Mouse (Mus musculus): ENCODE measurements around the gene Trp53i13.
"Not testable (repeated sequence)": the region's sequence is repeated elsewhere in the genome, so short reads cannot be mapped to it uniquely, and the experiment has no call there.

Trp53i13 gene

DNA sequence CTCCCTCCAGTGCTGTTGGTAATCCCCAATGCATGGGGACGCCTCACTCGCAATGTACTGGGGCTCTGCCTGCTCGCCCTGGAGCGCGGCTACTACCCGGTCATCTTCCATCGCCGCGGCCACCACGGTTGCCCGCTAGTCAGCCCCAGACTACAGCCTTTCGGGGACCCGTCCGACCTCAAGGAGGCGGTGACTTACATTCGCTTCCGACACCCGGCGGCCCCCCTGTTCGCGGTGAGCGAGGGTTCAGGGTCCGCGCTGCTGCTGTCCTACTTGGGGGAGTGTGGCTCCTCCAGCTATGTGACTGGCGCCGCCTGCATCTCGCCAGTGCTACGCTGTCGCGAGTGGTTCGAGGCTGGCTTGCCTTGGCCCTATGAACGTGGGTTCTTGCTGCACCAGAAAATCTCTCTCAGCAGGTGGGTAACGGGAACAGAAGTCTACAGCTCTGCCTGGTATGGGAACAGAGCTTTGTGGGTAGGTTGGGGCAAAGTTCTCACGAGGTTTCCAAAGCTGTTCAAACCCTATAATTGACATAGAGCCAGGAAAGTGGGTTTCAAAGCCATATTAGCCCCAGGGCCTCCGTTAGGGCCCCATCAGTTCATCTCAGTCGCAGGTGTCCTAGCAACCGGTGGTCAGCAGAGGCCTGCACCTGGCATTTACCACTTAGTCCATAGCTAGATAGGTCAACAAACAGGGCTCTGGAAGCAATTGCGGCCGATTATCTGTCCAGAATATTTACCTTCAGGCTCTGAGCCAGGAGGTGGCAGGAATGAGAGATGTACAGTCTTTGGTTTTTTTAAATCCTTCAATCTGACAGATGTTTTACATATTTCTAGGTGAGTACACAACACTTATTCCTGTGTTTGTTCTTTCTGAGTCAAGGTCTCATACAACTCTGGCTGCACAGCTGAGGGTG, at the start of gene Trp53i13:
Gene Trp53i13, minus strand, starts transcription at position 344 of the 916 bp plus-strand sequence.
- DNase-seq (ENCODE audit: low read depth, low spot score): no peak

DNA sequence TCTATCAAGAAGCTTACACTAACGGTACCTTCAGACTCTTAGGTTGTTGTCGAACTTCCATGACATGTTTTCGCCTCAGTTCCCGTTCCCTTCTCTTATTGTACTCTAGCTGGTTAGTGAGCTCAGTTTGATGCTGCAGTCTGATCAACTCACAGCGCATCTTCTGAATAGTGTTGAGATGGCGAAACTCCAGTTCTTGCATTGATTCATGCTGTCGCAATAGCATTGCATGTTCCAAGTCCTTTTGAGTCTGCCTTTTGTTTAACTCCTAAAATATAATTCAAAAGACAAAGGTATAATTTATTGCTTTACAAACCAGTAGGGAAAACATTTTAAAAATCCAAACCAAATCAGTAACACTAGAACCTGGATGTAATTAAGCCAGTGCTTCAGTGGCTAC, 29.5 kb upstream of the Trp53i13 start:
- no peak for DNase-seq (ENCODE audit: low read depth, low spot score)

DNA sequence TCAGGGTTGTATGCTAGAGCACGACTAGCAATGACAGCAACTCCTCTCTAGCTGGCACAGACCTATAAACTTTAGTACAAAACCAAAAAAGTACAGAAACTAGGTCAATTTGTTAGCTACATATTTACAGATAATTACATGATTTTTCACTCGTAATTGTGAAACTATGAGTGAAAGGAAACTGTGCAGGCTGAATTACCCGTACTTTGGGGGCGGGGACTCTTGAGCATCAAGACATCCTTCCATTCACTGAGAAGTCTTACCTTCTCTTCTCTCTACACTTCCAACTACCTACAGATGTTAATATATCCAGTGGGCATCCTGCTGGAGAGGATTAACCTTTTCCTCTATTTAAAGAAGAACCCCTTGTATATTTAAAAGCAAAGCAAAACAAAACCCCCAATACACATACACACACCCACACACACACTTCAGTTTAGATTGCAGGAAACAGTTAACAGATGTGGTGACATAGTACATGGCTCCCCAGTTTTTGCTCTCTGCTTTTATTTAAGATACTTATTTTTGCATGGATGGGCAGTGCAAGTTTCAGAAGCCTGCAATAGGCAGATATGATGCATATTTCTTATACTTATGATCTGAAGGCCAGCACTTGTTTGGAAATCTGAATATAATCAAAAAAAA, 16.5 kb upstream of the Trp53i13 start:
- DNase-seq (ENCODE audit: low read depth, low spot score): no peak

DNA sequence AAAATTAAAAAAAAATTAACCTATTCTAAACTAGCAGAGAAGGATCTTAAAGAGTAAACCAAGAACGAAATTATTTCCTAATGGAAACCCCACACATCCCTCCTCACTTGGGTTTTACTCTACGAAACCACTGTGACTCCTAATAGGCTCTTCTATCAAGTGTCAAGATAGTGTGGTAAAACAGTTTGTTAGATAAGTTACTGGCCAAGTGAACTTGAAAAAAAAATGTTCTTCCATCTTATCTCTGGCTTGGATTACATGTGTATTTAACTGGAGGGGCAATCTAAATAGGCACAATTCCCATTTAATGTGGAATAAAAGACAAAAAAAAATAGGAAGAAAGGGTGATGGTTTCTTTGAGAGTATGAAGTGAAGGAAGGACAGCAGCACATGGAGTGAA, 15.1 kb upstream of the Trp53i13 start:
- DNase-seq (ENCODE audit: low read depth, low spot score): no peak

DNA sequence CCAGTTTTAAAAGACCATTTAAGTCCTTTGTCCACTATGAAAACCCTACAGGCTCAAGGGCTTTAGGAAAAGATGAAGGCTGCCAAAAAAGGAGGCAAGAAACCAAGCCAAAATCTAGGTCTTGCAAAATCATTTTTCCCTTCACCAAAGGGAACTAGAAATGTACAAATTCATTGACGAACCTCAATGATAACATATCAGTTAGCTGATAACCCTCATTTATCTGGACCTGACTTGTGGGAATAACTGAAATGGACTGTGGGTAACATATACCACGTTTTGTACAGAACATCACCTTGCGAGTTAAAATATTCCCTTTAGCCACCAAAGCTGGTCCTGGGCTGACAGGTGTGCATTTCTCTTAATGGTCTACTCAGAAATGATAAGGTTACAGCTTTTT, 13.9 kb upstream of the Trp53i13 start:
- no peak for DNase-seq (ENCODE audit: low read depth, low spot score)

DNA sequence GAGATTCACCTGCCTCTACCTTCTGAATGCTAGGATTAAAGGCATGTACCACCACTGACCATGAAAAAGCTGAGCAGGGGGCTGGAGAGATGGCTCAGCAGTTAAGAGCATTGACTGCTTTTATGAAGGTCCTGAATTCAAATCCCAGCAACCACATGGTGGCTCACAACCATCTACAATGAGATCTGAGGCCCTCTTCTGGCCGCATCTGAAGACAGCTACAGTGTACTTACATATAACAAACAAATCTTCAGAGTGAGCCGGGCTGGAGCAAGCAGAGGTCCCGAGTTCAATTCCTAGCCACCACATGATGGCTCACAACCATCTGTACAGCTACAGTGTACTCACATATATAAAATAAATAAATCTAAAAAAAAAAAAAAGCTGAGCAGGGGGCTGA, 12.6 kb upstream of the Trp53i13 start:
- DNase-seq (ENCODE audit: low read depth, low spot score): not testable (repeated sequence)

DNA sequence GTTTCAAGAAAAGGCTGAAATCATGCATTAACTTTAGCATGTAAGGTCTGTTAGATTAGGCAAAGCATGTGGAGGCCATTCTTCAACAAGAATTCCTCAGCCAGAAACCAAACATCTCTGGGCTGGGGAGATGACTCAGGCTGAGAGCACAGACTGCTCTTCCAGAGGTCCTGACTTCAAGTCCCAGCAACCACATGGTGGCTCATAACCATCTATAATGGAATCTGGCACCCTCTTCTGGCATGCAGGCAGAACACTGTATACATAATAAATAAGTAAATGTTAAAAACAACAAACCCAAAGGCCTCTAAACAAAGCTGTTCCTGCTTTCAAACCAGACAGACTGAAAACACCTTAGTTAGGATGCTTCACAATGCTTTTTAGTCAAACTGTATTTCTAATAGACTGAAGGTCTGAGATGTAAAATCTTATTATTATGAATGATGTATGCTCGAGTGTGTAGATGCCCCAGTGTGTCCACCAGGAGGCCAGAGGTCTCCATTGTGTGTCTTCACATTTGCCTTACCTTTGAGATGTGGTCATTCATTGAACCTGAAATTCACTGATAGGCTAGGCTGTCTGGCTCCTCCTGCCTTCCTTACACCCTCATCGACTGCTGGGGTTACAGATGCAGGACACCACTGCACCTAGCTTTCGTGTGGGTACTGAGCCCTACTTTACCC, 10.2 kb upstream of the Trp53i13 start:
- DNase-seq (ENCODE audit: low read depth, low spot score): no peak

DNA sequence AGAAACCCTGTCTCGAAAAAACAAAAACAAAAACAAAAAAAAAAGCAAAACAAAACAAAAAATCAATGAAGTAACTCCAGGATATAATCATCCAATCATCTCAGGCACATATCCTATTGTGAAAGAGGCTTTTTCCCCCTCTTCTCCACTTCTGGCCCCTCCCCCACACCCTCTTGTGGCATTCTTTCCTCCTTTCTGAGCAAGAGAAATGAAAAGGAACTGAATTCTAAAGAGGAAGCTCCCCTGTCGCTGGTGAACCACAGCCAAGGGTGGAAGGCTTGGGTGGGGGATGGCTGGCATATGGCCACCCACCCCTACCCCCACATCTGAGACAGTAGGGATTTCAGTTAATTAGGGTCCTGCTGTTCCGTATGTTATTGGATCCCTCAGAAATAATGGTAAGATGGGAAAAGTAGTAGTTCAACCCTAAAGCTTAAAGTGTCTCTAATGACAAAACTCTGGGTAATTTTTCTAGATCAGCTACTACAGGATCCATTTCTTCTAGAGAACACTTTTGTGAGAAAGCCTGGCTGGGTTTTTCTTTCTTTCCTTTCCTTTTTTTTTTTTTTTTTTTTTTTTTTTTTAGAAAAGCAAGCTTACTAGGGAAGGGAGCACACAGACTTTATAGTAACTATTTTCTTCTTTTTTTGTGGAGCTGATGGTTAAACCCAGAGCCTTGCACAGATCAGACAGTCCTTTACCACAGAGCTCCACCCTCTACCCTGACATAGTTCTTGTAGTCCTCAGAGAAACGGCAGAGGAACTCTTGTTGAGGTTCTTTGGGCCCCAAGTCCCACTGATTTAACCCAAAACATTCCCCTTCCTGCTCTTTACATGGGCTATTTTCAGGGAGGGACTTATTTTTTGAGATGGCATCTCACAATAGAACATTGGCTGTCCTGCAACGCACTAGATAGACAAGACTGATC, 5.1 kb upstream of the Trp53i13 start:
- DNase-seq (ENCODE audit: low read depth, low spot score): no peak

DNA sequence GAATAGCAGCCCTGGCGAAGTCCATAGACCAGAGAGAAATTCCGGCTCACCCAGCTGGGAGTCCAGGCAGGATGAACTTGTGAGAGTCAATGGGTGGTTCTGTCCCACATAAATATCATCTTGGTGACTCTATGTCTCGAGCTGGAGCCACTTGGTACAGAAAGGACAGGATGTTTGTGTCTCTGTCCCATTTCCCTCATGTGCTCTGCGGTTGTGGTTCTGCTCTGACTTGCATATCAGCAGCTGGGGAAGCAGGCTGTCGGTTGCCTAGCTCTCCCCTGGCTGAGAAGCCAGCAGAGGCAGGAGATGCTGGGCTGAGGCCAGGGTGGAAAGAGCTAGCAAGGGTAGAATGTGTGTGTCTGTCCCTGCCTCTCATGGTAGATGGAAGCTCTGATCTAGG, 3.3 kb upstream of the Trp53i13 start, which contains the start of gene Gm10392:
Gene Gm10392, minus strand, starts transcription at position 156 of the 400 bp plus-strand sequence.
- DNase-seq (ENCODE audit: low read depth, low spot score): no peak

DNA sequence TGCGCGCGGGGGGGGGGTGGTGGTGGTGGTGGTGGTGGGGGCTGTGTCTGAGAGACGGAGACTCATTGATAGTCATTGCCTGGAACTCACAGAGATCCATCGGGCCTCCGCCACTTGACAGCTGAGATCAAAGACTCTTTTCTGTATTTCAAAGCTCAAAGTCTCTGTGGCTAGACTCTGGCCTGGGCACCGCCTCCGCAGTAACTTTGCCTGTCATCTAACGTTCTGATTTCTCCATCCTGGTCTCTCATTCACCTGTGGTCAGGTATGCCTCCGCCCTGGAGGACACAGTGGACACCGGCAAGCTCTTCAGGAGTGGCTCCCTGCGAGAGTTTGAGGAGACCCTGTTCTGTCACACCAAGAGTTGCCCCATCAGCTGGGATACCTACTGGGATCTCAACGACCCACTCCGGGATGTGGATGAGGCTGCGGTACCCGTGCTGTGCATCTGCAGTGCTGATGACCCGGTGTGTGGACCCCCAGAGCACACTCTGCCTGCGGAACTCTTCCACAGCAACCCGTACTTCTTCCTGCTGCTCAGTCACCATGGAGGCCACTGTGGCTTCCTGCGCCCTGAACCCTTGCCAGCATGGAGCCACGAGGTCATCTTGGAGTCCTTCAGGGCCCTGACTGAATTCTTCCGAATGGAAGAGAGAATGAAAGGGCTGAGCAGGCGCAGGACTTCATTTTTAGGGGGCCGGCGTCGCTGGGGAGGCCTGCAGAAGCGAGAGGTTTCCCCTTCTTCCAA, 2.4 kb upstream of the Trp53i13 start:
- DNase-seq (ENCODE audit: low read depth, low spot score): no peak

DNA sequence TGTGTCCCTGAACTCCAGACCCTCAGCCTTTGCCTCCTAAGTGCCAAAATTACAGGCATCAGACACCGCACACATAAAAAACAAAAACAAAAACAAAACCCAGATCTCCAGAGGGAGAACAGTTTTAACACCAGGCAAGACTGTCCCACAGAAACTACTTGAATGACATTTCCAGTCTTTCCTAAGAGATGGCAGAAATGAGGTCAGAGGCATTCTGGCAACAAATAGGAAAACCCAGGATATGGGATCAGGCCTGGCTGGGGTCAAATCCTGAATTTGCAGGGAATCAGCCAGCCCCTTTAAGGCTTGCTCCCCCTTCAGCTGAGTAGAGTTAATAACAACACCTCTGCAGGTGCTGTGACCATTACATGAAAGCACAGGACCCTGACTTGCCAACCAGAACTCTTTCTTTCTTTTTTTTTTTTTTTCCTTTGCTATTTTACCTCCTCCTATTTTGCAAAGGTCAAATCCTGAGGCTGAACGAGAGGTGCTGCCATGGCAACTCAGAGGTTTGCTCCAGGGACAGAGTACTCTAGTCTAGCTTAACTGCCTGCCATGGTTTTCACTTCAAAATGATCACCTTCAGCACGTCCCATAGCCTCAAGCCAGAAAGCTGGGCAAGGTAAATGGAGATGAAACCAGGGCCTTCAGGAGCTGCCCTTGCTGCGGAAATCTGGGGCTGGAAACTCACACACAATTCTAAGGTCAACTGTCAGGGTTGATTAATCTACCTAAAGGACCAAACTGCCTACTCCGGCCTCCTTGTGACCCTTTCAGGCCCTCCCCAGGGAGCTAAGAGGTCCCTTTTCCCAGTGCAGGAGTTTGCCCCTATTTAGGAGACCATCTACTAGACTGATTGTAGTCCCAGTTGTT, 1.0 kb upstream of the Trp53i13 start:
- DNase-seq (ENCODE audit: low read depth, low spot score): no peak

DNA sequence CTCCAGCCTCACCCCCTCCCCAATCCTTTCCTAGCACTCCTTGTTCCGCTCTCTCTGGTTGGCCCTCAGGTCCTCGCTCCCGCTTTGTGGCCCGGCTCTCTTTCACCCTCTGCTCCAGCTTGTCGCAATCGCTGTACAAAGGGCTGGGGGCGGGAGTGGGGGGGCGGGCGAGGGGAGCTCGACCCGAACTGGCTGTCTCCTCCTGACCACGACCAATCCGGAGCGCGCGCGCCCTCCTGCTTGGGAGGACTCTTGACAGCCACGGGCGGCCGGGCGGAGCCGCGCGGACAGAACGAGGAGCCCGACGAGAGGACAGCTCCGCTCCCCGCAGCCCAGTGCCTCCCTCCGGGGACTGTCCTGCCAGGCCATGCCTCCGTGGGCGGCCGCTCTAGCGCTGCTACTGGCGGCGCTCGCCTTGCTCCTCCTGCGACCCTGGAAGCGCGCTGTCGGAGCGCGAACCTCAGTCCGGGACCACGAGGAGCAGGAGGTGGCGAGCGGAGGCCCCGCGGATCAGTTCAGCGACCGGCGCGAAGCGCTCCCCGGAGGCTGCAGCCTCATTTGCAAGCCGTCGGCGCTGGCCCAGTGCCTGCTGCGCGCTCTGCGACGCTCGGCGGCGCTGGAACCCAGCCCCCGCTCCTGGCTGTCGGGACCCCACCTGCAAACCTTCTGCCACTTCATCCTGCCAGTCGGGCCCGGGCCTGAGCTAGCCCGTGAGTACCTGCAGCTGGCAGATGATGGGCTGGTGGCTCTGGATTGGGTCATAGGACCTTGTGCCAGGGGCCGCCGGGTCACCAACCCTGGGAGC, 746 bp downstream of the Trp53i13 start, which contains the start of gene Abhd15:
Gene Abhd15, plus strand, starts transcription at position 290 of the 805 bp plus-strand sequence.
- DNase-seq (ENCODE audit: low read depth, low spot score): peak; percentile 67

DNA sequence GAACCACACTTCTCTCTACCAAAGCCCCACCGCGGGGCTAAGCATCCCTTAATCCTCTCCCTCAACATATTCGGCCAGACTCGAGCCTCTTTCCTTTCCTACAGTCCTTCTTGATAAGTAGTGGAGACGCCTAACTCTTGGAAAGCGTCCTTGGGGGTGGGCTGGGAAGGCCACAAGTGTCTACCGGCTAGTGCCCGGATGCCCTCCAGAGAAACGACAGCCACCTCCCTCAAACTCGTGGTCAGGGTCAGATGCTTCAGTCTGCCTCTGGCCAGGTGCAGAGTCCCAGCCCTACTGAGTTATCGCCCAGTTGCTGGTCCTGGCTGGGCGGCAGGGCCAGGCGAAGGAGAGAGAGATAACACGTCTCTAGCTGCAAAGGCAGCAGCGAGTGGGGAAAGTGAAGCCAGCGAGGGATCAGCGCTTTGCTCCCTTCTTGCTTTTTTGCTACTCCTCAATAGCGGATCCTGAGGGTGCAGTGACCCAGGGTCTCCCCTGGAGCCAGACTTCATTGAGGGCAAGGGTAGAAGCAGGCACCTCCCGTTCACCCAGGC, 1.4 kb downstream of the Trp53i13 start:
- DNase-seq (ENCODE audit: low read depth, low spot score): no peak

DNA sequence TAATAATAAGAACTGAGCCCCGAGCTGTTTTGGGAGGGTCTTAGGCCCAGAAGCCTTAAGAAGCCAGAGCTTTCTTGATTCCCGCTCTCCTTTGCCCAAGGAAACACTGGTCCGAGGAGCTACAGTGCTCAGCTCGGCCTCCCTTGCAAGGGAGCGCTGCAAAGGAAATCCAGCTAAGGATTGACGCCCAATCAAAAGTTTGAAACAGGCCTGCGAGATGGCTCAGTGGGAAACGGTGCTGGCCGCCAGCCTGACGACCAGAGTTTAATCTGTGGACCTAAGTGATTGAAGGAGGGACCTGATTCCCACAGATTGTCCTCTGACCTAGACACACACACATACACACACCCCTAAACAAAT, 2.0 kb downstream of the Trp53i13 start:
- DNase-seq (ENCODE audit: low read depth, low spot score): no peak

DNA sequence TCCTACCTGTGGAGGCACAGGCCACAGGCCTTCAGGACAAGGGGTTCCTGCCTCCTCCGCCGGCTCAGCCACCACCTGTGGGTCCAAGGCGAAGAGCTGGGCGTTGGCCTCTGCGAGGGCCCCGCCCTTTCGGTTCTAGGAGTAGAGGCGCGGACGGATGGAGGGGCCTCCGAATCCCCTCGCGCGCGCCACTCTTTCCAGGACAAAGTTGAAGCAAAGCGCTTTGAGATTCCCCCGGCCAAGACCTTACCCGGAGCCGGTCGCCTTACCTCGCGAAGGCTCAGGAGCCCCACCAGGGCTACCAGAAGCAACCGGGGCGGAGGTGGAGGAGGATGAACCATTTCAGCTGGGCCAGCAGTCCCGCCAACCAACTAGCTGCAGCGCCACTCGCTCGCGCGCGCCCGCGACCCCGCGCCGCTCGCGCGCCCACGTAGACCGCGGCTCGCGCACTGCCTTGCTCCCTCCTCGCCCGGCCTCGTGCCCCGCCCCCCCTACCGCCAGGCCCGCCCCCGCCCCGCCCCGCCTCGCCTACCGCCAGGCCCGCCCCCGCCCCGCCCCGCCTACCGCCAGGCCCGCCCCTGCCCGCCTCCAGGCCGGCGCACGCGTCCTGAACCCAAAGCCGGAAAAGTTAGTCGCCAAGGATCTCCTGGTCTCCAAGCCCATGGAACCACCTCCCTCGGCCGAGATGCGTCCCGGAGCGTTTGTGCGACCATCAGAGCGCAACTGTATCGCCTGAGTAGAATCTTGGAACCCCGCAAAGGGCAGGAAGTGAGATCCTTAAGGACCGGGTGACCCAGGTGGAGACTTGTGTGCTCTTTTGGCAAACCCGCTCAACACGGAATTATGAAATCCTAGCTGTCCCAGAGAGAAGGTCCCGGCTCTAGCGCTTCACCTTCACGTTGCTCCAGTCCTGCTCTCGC, 2.6 kb downstream of the Trp53i13 start:
- peak; percentile 78 for DNase-seq (ENCODE audit: low read depth, low spot score)

DNA sequence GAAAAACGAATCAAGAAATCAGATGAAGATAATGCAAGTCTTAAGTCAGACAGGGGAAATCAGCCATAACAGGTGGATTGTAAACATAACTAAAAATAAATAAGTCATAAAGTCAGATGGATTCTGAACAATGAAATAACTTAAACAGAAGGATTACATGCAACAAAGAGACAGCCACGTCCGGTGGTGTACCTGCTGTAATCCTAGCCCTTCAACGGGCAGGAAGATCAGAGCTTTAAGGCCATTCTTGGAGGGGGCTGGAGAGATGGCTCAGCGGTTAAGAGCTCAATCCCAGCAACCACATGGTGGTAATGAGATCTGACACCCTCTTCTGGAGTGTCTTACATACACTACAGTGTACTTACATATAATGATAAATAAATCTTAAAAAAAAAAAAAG, 4.4 kb downstream of the Trp53i13 start:
- no peak for DNase-seq (ENCODE audit: low read depth, low spot score)

Measured in skeletal muscle tissue, adult 2 months (tissue).